Comparison of ENCODE assay signal across 11 mouse cellular contexts in the genomic region with DNA sequence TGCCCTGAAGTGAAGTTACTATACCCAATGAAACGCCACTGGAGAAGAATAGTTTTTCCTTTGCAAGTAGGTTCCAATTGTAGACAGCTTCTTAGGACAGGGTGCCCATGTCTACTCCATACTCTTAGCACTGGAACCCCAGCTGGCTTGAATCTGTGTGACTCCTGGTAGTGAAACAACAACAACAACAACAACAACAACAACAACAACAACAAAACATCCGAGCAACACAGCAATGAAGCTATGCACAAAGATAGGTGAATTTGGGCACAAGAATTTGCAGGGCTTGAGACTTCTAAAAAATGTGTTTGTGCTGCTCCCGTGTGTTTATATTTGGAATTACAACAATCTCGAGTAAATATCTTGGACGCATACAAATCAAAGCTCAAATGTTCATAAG. TPM values are rescaled to one million over a fixed set of nuclear protein-coding genes. Genes with fewer than 3 reads are reported as not detected.
A peak's percentile ranks its signal among the peaks of the same experiment; 100 is the strongest.
DNase-seq lines count a peak whose midpoint lies in the region; ATAC-seq and TF ChIP-seq lines count a peak whose summit lies in the region.
"Had no signal": no experiment of that assay in that cellular context is flagged by ENCODE, and none has a peak within 500 bp of the region (broad histone marks: within the 10 kb centered on the region; RNA-seq: fewer than 3 reads in every experiment).

No protein-coding gene starts in this region.

- peak; percentile 68 for TF ChIP-seq CTCF in kidney, postnatal 0 days (IDR thresholded peaks at IDR 0.05; ENCODE audit: low read depth)
- peak; percentile 6 for TF ChIP-seq CTCF in ES-Bruce4 (IDR thresholded peaks at IDR 0.05; ENCODE audit: low read depth, low read length)

- no peaks in the 10 kb centered on the region for H3K27me3 ChIP-seq in kidney, postnatal 0 days (ENCODE audit: insufficient read depth, low read length)
- no peaks in the 10 kb centered on the region for H3K27me3 ChIP-seq in ES-Bruce4 (ENCODE audit: control insufficient read depth, insufficient read depth, low read length, poor library complexity, severe bottlenecking)
- H3K27me3 ChIP-seq in embryonic facial prominence, embryonic 10.5 days (replicated peaks; ENCODE audit: low read depth, poor library complexity, severe bottlenecking) = no peaks in the 10 kb centered on the region
- H3K27me3 ChIP-seq: heart, embryonic 12.5 days; lung, embryonic 15.5 days had no signal

- no peak overlapping the region for H3K4me2 ChIP-seq in kidney, postnatal 0 days (ENCODE audit: low read length)
- H3K4me2 ChIP-seq: heart, embryonic 12.5 days; lung, embryonic 15.5 days had no signal

- TF ChIP-seq EP300 in ES-Bruce4 (IDR thresholded peaks at IDR 0.05; ENCODE audit: insufficient read depth, low read depth, low read length) = no peak

- no peaks in the 10 kb centered on the region for H3K9me3 ChIP-seq in kidney, postnatal 0 days (replicated peaks; ENCODE audit: low read length)
- H3K9me3 ChIP-seq in ES-Bruce4 (replicated peaks; ENCODE audit: control insufficient read depth, insufficient read depth, low read length, poor library complexity, severe bottlenecking) = no peaks in the 10 kb centered on the region
- no peaks in the 10 kb centered on the region for H3K9me3 ChIP-seq in embryonic facial prominence, embryonic 10.5 days
- H3K9me3 ChIP-seq: heart, embryonic 12.5 days; lung, embryonic 15.5 days had no signal

- H3K36me3 ChIP-seq in kidney, postnatal 0 days (ENCODE audit: insufficient read depth, low read length) = no peaks in the 10 kb centered on the region
- no peaks in the 10 kb centered on the region for H3K36me3 ChIP-seq in ES-Bruce4 (ENCODE audit: control insufficient read depth, insufficient read depth, low read length, poor library complexity, severe bottlenecking)
- no peaks in the 10 kb centered on the region for H3K36me3 ChIP-seq in embryonic facial prominence, embryonic 10.5 days (replicated peaks)
- H3K36me3 ChIP-seq: heart, embryonic 12.5 days; lung, embryonic 15.5 days had no signal

- peak; percentile 67 for DNase-seq in kidney, postnatal 0 days (ENCODE audit: low spot score)
- no peak for DNase-seq in kidney, adult 8-10 months
- DNase-seq in embryonic facial prominence, embryonic 10.5 days (ENCODE audit: low spot score) = peak; percentile 8
- no peak for DNase-seq in right cerebral cortex, postnatal 4 days
- DNase-seq in adrenal gland, adult 18-20 months (ENCODE audit: low spot score in 2 of 2) = no peak
- DNase-seq in cerebellum, postnatal 25 days = no peak
- DNase-seq: adrenal gland, adult 2 months had no signal

- no peak overlapping the region for H3K9ac ChIP-seq in kidney, postnatal 0 days (ENCODE audit: low read depth, low read length)
- H3K9ac ChIP-seq in ES-Bruce4 (ENCODE audit: low read depth, poor library complexity, severe bottlenecking) = no peak overlapping the region
- H3K9ac ChIP-seq: heart, embryonic 12.5 days; lung, embryonic 15.5 days had no signal

- no peak overlapping the region for H3K27ac ChIP-seq in kidney, postnatal 0 days
- no peak overlapping the region for H3K27ac ChIP-seq in ES-Bruce4 (ENCODE audit: insufficient read depth, low read length)
- H3K27ac ChIP-seq in embryonic facial prominence, embryonic 10.5 days (replicated peaks) = no peak overlapping the region
- H3K27ac ChIP-seq: lung, embryonic 15.5 days had no signal

- WGBS in kidney, postnatal 0 days = 19% methylated on average over 5 of the region's 5 CpGs
- WGBS in embryonic facial prominence, embryonic 10.5 days = 29% methylated on average over 5 of the region's 5 CpGs

- H3K4me3 ChIP-seq in kidney, postnatal 0 days (replicated peaks; ENCODE audit: low read depth, low read length) = no peak overlapping the region
- H3K4me3 ChIP-seq in ES-Bruce4 (ENCODE audit: low read depth, low read length) = no peak overlapping the region
- no peak overlapping the region for H3K4me3 ChIP-seq in embryonic facial prominence, embryonic 10.5 days
- H3K4me3 ChIP-seq: heart, embryonic 12.5 days; lung, embryonic 15.5 days had no signal

- TF ChIP-seq POLR2A in ES-Bruce4 (IDR thresholded peaks at IDR 0.05; ENCODE audit: insufficient read depth, low read length) = no peak

- 0 out of 2 replicates have a peak, but pooled peaks have one; percentile 17 for ATAC-seq in kidney, postnatal 0 days (replicated peaks; ENCODE audit: low FRiP score, low read depth)
- ATAC-seq in megakaryocyte progenitor cell, adult 5-6 weeks (replicated peaks; ENCODE audit: poor library complexity) = peak; percentile 68; the same call in 1 of the 2 replicates

- no peaks in the 10 kb centered on the region for H3K4me1 ChIP-seq in kidney, postnatal 0 days (replicated peaks; ENCODE audit: insufficient read depth, low read length)
- H3K4me1 ChIP-seq in ES-Bruce4 (ENCODE audit: control insufficient read depth, insufficient read depth, low read length) = no peaks in the 10 kb centered on the region
- no peaks in the 10 kb centered on the region for H3K4me1 ChIP-seq in embryonic facial prominence, embryonic 10.5 days
- H3K4me1 ChIP-seq: heart, embryonic 12.5 days; lung, embryonic 15.5 days had no signal

RNA-seq across cellular contexts. Expression of a gene that starts 19.2 kb away (rescaled TPM):
- not detected in 2 replicates for polyA plus RNA-seq in kidney, postnatal 0 days (2015; fragmentation: Nextera tagmentation; extraction: Ambion mirVana)
- not detected in 2 replicates for polyA plus RNA-seq in ES-Bruce4 (2011; ENCODE audit: insufficient read depth, insufficient read length, low read depth, missing spikeins)
- not detected in 2 replicates for polyA plus RNA-seq in embryonic facial prominence, embryonic 10.5 days (2016; fragmentation: Nextera tagmentation; extraction: Ambion mirVana)
- total RNA-seq in megakaryocyte progenitor cell, adult 5-6 weeks (2015) = not detected in 2 replicates
- not detected in 2 replicates for total RNA-seq in megakaryocyte progenitor cell, adult 5-6 weeks (2017)
- not detected for total RNA-seq in adrenal gland, adult 18-20 months (2021)
- total RNA-seq: adrenal gland, adult 2 months had no signal
- polyA plus RNA-seq: adrenal gland, adult 2 months; heart, embryonic 12.5 days; lung, embryonic 15.5 days had no signal

Comparison
In these comparisons a context has a peak if more than half of its experiments do, and no peak if none do; other contexts are left out.
1. DNase-seq: peak in kidney, postnatal 0 days (single experiment) and embryonic facial prominence, embryonic 10.5 days (single experiment); none in kidney, adult 8-10 months (0 of 2), right cerebral cortex, postnatal 4 days (single experiment), adrenal gland, adult 18-20 months (0 of 2) and cerebellum, postnatal 25 days (0 of 2).